Mouse (Mus musculus): Measurements from ENCODE around the gene Calb2.

GRCm38 (mm10) chr8:110177359-110178155 lies 9.5 kb upstream of the Calb2 start:
- no peak for TF ChIP-seq POLR2A (IDR thresholded peaks at IDR 0.05; ENCODE audit: extremely low read depth, insufficient read depth, low read length)
- no peak for TF ChIP-seq CTCF (IDR thresholded peaks at IDR 0.05; ENCODE audit: low read depth, low read length)
